Mouse (Mus musculus) adrenal gland, postnatal 10 days (tissue): ENCODE results near the gene Krt10. TPM values are rescaled to one million over a fixed set of nuclear protein-coding genes. Genes with fewer than 3 reads are reported as not detected.

Experiments
- DNase-seq: peaks from one replicate; pipeline ENCODE4 v3.0.0; 2021; ENCODE audit warnings: mixed read lengths
- total RNA-seq, 2 experiments: library from RNA; stranded (reverse); gene quantifications; 2 replicates each; pipeline ENCODE4 v1.2.3; 2021

Krt10 gene
- total RNA-seq, 2 experiments from 2014 or later: 7.0 to 8.2 TPM

- DNase-seq: no peak
Measured at GRCm38 (mm10) chr11:99374803-99375202, 14.4 kb downstream of the Krt10 start, which contains the start of gene Krt28. Gene Krt28, minus strand, starts transcription at chr11:99374903.

GRCm38 (mm10) chr11:99369853-99370451 lies 19.2 kb downstream of the Krt10 start:
- no peak for DNase-seq

DNA sequence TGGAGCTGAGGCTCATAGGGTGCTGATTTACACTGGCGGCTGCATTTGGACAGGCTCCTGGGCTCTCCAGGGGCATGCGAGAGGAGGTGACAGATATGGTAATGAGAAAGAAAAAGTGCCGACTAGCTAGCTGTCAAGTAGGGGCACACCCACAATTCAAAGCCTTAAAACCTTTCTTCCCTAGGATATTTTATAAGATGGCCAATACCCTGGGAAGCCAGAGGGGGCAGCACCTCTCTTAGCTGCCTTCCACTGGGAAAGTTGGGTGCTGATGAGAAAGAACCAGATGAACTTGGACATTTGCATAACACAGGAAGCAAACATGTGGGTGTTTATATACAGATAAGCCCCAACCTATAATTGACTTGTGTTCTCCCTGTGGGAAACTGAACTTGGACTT lies 19.9 kb downstream of the Krt10 start:
- peak; percentile 23 for DNase-seq

DNA sequence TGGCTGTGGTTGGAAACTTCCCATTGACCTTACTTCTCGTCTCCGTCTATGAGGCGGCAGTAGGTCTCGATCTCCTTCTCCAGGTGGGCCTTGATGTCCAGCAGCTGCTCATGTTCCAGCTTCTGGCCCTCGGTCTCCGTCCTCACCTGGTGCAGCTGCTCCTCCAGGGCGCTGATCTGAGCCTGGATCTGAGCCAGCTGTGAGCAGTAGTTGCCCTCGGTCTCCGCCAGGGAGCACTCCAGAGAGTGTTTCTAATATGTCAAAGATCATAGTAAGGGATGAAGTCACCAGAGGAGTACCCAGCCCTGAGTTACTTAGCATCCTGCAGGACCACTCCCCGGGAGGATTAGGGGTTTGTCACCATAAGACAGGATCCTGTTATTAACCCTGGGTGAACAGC lies 22.4 kb downstream of the Krt10 start:
- DNase-seq: peak; percentile 45

DNA sequence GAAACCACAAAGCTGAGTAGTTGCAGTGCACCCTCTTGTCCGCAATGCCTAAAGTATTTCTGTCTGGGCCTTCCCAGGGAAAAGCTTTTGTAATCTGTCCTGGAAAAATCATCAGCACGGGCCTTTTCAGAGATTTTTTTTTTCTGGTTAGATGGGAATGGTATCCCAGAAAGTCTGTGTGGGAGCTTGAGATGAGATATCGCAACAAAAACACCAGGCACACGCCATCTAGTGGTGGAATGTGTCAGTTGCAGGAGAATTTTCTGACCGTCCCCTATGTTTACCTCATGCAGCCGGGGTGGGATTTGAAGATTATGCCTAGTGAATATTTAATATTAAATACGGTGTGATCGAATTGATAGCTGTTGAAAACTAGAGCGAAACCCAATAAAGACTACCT lies 24.8 kb downstream of the Krt10 start:
- DNase-seq: peak; percentile 44

- no peak for DNase-seq
Measured at GRCm38 (mm10) chr11:99361423-99361822, 27.7 kb downstream of the Krt10 start.

- no peak for DNase-seq
Measured at GRCm38 (mm10) chr11:99351004-99351403, 38.2 kb downstream of the Krt10 start, which contains the start of gene Krt27. Gene Krt27, minus strand, starts transcription at chr11:99351104.

- DNase-seq: no peak
Measured at GRCm38 (mm10) chr11:99339299-99339847, 49.8 kb downstream of the Krt10 start.

- DNase-seq: no peak
Measured at GRCm38 (mm10) chr11:99337866-99338265, 51.3 kb downstream of the Krt10 start, which contains the start of gene Krt26. Gene Krt26, minus strand, starts transcription at chr11:99337966.

Other genes starting within 250 kb of the Krt10 start
- 1 to 10 TPM; 3.6 to 3.7 TPM for gene Ccr7, start 234.3 kb downstream of the Krt10 start, total RNA-seq
- 10 to 100 TPM; 53.6 to 64.9 TPM for gene Smarce1, start 158.3 kb downstream of the Krt10 start, total RNA-seq
- 1 to 10 TPM; 1.8 to 3.3 TPM for gene Krt222, start 145.3 kb downstream of the Krt10 start, total RNA-seq
- not detected for gene Krt24, start 104.1 kb downstream of the Krt10 start, total RNA-seq
- under 1 TPM in 1 of 2 experiments, not detected in 1; 0.18 TPM for gene Krt25, start 66.4 kb downstream of the Krt10 start, total RNA-seq
- gene Krt26, start 51.4 kb downstream of the Krt10 start, total RNA-seq: not detected
- not detected for gene Krt27, start 38.3 kb downstream of the Krt10 start, total RNA-seq
- under 1 TPM in 1 of 2 experiments, not detected in 1; 0.21 TPM for gene Krt28, start 14.5 kb downstream of the Krt10 start, total RNA-seq
- not detected for gene Krt12, start 32.9 kb upstream of the Krt10 start, total RNA-seq
- gene Krt20, start 48.8 kb upstream of the Krt10 start, total RNA-seq: 1 to 10 TPM; 1.8 to 2.3 TPM
- 10 to 100 TPM in 1 of 2 experiments, 1 to 10 TPM in 1; 4.4 to 12.8 TPM for gene Krt23, start 103.8 kb upstream of the Krt10 start, total RNA-seq
- gene Krt39, start 132.0 kb upstream of the Krt10 start, total RNA-seq: not detected
- gene Krt40, start 153.8 kb upstream of the Krt10 start, total RNA-seq: not detected
- gene Krtap3-3, start 161.5 kb upstream of the Krt10 start, total RNA-seq: not detected
- gene Krtap3-2, start 167.5 kb upstream of the Krt10 start, total RNA-seq: not detected
- not detected for gene Gm11939, start 170.1 kb upstream of the Krt10 start, total RNA-seq
- not detected for gene Krtap3-1, start 177.3 kb upstream of the Krt10 start, total RNA-seq
- gene Krtap1-5, start 191.7 kb upstream of the Krt10 start, total RNA-seq: not detected
- gene Krtap1-4, start 194.3 kb upstream of the Krt10 start, total RNA-seq: not detected
- not detected for gene Krtap1-3, start 202.0 kb upstream of the Krt10 start, total RNA-seq
- not detected for gene Krtap9-3, start 208.7 kb upstream of the Krt10 start, total RNA-seq
- not detected for gene Gm11938, start 213.9 kb upstream of the Krt10 start, total RNA-seq
- not detected for gene Gm11937, start 220.8 kb upstream of the Krt10 start, total RNA-seq
- not detected for gene Krtap2-4, start 225.5 kb upstream of the Krt10 start, total RNA-seq
- not detected for gene Gm11562, start 231.1 kb upstream of the Krt10 start, total RNA-seq
- not detected for gene Krtap4-1, start 238.9 kb upstream of the Krt10 start, total RNA-seq
- not detected for gene Krtap4-2, start 245.7 kb upstream of the Krt10 start, total RNA-seq